Mouse (Mus musculus) bone marrow macrophage, adult 2 months (primary cell): ENCODE measurements at regions not wholly inside any gene's neighbourhood (a gene's known extent, or its start where the extent isn't known, plus 50 kb on each side); places are given as distances from the start of the nearest gene placed in this dataset.

Experiments used
- CTCF ChIP-seq: IDR thresholded peaks from 2 replicates; pipeline ENCODE4 v1.5.1; 2012; ENCODE audit warnings: low read depth, mild to moderate bottlenecking, low read length, moderate library complexity
- POLR2A ChIP-seq: IDR thresholded peaks from 2 replicates; pipeline ENCODE4 v1.6.1; 2012; ENCODE audit warnings: mild to moderate bottlenecking, low read depth, low read length, borderline replicate concordance

DNA sequence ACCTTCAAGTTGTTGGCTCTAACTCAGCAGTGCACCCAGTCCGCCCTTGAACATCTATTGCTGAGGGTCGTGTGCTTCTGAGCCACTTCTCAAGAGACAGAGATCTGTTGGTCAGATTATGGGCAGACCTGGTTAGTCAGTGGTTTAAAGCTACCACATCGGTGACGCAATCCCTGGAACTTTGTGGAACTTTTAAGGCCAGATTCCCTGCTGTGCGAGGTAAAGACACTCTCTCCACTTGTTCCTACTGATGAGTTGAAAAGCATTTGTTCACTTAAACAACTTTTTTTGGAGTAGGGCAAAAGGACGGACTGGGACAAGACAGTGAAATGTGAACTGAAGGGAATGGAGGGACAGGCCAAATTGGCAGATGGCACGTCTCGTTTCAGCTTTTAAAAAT is 61.9 kb upstream of the Dab2 start:
- TF ChIP-seq CTCF (no peak), POLR2A (no peak)
